Mouse (Mus musculus): ENCODE measurements around the gene Ap2s1.

Ap2s1 gene

DNA sequence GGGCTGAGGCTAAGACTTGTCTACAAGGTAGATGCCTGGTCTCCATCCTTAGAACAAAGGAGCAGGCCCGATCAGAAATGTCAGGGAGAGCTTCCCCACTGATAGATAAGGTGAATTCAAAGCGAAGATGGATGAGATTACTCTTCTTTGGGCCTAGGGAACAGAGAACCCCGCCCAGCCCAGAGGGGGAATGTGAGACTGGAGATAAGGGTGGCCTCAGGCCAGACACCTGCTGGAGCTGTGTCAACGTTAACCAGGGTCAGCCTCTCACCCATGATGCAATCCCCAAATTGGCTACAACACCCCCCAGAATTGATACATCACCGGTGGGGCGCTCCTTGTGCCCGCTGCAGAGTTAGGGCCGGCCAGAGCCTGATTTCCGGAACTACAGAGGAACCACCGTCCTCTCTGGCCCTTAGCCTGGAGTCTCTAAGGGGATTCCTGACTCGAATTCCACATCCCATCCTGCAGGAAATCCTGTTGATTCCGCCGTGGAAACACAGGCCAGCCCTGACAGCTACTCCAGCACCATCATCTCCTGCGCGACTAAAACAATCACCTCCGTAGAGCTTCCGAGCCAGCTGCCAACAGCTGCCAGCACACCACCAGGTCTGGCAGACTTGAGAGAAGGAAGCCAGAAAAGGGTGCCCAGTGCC, 17.3 kb downstream of the Ap2s1 start:
- peak; percentile 53 to 81 for DNase-seq

DNA sequence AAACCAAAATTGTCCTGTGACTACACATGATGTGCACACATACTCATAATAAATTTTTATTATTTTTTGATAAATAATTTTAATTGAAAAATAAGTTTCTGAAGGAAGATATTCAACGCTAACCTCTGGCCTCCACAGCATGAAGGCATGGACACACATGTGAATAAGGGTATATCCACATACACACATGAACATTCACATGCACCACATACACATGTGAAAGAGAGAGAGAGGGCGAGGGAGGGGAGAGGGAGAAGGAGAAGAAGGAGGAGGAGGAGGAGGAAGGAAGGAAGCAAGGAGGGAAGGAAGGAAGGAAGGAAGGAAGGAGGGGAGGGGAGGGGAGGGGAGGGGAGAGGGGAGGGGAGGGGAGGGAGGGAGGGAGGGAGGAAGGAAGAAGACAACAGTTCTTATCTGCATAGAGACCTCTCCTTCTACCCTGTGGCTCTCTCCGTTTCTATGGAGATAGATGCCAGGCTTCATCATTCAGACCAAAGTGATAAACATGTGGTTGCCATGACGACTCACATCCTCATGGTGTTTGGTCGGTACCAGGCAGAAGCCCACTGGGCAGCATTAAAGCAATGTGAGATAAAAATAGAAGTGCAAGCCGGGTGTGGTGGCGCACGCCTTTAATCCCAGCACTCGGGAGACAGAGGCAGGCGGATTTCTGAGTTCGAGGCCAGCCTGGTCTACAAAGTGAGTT, 20.8 kb downstream of the Ap2s1 start:
- DNase-seq, result no peak

DNA sequence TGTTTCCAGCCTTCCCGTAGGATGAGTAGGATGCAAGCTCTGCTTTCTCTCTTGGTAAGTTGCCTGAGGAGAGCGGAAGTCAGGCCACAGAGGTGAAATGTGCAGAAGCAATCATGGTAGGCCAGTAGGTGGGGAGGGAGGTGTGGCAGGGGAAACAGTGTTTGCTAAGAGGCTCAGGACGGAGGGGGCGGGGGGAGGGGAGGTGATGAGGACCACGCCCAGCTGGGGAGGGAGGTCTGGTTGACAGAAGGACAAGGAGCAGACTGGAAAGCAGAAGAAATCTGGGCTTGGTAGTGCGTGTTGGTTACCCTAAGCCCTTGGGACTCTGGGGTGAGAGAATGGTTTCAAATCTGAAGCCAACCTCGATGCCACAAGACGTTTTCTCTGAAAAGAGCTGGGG, 22.1 kb downstream of the Ap2s1 start:
- DNase-seq, result peak; percentile 39 to 54

DNA sequence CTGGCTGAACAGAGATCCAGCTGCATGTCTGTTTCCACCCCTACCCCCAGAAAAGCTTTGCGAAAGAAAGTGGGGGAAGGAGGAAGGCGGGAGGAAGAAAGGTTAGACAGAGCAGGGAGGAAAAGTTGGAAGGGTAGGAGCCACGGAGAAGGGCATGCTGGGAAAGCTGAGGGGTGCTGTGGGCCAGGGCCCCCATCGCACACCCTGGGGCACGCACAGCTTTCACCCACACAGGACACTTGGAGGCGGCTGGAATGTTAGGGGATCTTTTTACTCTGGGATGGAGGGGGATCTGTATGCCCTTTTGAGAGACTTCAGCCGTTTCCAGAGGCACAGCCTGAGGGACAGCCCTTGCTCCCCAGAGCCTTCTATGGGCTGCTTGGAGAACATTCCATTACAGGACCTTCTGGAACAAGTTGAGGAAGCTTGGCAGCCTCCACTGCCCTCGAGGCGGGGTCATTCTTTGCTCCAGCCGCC, 22.8 kb downstream of the Ap2s1 start:
- DNase-seq, result peak; percentile 74 to 90

DNA sequence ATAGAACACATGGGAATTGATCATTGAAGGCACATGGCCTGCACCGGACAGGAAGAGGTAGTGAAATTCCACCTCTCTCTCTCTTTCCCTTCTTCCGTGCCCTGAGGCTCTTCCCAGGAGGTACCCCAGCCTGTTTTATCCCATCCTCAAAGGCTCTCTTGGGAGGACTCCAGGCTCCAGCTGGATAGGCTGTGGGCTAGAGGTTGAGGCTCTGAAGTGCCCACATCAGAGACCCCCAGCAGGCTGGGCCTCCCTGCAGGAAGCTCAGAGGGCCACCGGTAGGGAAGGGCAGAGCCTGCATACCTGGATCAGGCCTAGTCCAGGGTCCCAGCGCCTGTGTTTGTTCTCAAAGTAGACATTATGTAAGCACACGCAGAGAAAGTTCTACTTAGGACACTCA, 23.4 kb downstream of the Ap2s1 start:
- peak in 1 of 2 experiments; percentile 32 for DNase-seq

DNA sequence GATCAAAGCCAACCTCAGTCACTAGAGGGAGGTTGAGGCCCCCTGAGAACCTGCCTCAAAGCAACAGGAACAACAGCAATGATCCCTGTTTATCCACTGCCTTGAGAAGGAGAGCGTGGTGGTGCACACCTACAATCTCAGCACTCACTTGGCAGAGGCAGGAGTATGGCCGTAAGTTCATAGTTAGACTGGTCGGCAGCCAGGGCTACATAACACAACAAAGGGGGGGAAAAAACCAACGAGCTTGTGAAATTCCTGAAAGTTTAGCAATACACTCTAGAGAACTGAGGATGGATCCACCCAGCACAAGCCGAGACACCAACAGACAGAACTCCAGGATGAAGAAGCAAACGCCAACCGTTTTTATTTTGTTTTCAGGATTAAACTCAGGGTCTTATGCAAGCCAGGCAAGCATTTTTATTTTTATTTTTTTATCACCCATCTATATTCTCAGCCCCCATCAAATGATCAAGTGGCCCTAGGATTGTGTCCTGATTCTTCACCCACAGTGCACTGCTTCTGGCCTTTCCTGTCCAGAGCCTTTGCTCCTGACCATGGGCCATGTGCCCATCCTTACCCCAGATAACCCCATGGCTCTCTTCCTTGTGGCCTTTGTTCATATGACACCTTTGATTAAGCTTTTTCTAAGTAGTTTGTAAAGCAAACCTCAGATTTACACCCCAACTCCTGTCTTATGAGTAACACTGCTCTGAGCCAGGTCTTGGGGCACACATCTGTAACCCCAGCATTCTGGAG, 25.4 kb downstream of the Ap2s1 start:
- DNase-seq, result no peak

DNA sequence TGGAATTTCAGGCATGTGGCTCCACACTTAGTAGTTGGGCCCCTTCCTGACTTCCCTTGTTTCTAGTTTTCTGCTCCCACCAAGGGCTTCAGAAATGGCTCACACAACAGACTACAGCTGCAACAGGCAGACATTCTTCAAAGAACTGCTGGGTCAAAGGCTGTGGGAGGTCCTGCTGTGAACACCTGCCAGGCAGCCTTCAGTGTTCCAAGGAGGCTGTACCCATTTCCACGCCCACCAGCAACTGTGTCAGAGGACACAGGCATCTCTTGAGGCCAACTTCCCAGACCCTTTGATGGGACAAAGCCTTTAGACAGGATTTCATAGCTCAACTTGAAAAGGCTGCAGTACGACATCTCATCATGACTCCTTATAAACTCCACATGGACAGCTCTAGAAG, 28.2 kb downstream of the Ap2s1 start:
- no peak for DNase-seq

DNA sequence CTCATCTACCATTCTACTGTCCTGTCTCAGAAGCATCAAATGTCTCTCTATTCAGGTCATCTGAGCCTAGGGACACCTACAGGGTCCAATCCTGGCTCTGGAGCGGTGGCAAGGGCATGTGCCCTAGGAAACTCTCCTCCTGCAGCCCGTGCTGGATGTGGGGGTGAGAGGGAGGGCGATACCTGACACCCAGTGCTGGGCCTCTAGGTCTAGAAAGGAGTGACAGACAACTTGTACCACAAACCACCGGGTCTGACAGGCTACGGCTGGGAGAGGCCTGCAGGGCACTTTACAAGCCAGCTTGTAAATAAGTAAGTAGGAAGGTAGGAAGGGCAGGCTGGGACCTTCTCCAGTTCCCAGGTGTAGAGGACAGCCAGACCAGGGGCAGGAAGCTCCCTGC, 37.7 kb downstream of the Ap2s1 start:
- DNase-seq, result no peak

DNA sequence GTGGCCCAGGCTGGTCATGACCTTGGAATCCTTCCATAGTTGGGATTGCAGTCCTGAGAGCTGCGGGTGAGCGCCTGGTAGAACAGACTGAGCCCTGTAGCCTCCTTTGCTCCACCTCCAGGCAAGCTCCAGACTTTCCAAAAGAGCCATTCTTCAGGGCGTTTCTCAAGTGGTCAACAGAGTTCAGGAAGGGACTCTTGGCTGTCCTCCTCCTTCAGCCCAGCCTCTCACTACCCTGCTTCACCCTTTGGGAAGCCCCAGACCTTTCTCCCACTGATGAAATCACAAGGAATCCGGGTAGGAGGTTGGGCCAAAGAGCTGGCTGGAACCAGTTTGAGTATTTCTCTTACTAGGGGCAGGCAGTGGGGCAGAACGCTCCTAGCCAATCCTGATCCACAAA, 41.9 kb downstream of the Ap2s1 start:
- DNase-seq, result peak; percentile 66 to 85

DNA sequence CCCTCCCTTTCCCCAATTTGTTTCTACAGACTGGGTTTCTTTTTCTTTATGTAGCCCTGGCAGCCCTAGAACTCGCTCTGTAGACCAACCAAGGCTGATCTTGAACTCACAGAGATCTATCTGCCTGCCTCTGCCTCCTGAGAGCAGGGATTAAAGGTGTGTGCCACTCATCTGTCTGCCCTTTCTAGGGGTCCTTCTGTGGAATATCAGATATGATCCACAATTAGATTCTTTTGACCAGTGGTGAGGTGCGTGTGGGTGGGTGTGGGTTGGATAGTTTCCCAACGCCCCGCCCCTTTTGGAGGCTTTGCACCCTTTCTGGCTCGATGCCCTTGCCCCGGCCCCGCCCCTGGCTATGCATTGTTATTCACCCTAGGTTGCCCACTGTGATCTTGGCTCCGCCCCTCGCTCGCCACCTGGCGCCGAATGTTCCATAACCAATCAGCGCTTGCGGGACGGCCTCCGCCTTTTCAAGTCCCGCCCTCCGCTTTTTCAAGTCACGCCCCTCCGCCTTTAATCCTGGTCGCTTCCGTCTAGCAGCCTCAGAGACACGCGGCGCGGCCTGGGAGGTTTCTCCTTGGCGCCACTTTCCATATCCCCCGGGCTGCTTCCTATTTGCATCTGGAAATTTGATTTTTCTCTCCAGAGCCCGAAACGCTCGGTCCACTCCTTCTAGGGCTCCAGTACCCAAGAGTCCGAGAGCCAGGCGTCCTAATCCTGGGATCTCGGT, 42.8 kb downstream of the Ap2s1 start, which contains the start of gene Slc1a5:
Gene Slc1a5, plus strand, starts transcription at position 516 of the 730 bp plus-strand sequence.
- DNase-seq, result peak; percentile 97

DNA sequence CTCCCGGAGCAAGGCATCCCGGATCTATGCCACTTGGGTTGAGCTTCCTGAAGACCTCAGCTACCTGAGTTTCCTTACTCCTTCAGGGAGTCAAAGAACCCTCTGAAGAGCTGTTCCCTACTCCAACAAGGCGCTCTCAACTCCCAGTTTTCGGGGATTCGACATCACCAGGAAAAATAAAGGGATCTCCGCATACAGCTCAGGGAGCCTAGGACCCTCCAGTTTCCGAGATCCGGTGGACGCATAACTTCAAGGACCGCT, 43.3 kb downstream of the Ap2s1 start:
- no peak for DNase-seq

DNA sequence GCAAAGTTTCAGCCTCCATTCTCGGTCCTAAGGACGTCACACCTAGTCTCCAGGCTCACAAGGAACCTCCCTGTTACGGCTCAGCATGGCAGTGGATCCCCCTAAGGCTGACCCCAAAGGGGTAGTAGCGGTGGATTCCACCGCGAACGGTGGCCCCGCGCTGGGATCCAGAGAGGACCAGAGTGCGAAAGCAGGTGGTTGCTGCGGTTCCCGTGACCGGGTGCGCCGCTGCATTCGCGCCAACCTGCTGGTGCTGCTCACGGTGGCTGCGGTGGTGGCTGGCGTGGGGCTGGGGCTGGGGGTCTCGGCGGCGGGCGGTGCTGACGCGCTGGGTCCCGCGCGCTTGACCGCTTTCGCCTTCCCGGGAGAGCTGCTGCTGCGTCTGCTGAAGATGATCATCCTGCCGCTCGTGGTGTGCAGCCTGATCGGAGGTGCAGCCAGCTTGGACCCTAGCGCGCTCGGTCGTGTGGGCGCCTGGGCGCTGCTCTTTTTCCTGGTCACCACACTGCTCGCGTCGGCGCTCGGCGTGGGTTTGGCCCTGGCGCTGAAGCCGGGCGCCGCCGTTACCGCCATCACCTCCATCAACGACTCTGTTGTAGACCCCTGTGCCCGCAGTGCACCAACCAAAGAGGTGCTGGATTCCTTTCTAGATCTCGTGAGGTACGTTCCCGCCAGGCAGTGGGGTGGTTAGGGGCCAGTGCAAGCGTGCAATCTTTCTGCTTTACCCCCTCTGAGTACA, 43.8 kb downstream of the Ap2s1 start:
- peak; percentile 45 to 49 for DNase-seq

DNA sequence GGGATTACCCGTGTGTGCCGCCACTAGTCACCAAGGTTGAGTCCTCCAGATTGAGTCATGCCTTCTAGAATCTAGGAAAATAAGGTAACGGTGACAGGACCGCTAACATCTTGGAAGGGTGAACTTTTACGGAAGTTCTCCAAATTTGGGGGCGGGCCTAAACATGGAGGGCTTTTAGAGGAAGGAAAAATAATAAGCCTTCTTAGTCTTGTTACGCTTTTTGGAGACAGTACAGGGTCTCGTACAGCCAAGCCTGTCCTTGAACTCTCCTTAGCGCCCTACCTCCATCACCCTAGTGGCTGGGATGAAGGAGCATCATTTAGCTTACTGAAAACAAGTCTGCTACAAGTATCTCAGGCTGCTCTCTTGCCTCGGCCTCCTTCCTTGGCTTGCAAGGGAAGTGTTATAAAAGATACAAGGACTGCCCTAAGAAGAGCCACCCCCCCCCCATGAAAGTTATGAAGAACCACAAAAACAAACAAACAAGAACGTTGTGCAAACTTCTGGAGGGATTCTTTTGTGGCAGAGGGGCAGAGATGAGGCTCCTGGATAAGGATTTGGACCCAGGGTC, 44.4 kb downstream of the Ap2s1 start:
- DNase-seq, result peak in 1 of 2 experiments; percentile 23

DNA sequence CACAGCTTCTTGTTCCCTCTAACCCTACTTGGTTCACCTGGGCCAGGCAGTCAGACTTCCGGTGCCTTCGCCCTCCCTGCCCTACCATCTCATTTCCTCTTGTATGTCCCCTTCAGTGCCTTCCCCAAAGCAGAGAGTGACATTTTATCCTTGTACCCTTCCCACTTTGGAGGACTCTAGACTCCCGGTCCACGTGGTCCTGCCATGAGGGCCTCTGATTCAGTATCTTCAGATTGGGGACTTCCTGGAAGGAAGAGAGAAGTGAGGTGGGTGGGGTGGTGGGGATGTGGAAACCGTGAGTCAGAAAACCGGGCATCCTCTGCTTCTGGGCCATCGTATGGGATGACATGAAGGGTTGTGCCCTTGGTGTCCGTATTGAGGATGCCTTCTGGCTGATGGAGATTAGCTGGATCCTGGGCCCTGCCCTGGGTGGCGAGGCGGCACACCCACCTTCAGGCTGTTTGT, 45.0 kb downstream of the Ap2s1 start:
- peak; percentile 49 for DNase-seq

DNA sequence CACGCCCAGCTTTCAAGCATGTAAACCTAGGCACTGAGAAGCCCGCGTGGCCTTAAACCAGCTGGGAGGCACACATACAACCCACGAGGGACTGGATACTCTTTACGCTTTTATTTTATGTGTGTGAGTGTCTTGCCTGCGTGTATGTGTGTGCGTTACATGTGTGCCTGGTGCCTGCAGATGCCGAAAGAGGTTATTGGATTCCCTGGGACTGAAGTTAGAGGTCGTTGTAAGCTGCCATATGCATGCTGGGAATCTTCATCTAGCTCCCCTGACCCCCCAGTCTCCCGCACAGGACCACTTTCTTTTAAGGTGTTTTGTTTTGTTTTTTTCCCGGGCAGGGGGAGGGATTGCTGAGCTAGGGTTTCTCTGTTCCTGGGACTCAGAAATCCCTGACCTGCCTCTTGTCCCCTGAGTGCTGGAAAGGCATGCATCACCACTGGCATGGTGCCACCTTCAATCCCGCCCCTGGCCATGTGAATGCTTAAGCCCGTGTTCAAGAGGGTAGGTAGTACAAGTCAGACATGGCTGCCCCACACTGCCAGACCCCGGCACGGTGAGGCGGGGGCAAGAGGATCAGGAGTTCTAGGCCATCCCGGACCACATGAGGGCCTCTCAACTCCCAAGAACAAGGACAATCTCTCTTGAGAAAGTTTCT, 45.7 kb downstream of the Ap2s1 start:
- DNase-seq, result peak; percentile 82 to 91

DNA sequence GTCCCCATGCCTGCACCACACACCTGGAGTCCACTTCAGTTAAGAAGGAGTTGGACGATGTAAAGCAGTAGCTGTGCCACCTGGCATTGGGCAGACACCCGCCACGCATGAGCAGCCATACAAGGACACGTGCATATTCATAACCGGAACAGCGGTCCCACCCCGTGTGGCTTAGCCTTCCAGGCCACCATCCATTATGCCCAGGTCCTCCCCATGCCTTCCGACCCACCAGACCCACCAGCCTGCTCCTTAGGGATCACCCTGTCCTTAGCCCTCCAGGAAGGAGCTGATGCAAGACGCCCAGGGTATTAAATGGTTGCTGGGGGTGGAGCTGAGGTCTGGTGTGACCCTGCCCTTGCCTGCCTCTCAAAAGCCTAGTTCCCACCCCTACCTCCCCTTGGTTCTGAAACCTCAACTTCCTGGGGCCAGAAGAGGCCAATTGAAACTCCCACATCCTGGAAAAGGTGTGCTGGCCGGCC, 46.3 kb downstream of the Ap2s1 start:
- DNase-seq, result peak; percentile 54 to 62

DNA sequence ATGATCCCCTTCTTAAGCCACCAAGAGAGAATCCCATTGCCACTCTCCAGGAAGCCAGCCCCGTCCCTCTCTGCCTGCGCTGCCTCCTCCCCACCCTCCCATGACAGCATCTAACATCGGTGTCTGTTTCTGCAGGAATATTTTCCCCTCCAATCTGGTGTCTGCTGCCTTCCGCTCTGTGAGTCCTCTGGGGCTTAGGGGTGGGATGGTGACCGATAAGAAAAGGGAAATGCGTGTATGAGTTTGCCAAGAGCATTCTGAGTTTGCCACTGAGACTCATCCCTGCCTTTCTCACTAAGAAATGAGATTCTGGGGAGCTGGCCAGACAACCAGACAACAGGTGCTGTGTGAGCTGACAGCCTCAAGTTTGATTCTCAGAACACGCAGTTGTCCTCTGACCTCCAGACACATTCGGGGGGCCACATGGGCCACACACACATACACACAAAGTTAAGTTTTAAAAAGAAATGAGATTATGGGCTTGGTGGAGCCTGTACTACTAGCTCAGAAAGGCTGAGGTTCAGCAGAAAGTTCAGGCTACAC, 47.4 kb downstream of the Ap2s1 start:
- no peak for DNase-seq

DNA sequence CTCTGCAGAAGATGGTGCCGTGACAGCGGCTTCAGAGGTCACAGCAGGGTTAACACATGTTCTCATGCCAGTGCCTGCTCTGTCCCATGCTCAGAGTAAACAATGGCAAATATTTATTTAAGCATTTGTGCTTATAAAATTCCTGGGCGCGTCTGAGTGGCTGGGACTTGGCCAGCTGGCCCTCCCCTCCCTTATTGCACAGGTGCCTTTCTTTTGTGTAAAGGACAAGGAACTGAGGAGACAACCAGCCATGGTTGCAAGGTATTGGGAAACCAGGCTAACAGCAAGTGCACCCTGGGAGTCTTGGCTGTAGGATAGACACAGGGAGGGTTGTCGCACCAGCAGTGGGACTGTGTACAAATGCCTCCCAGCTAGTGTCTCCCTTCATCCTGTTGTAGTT, 54.1 kb downstream of the Ap2s1 start:
- peak; percentile 76 to 91 for DNase-seq

DNA sequence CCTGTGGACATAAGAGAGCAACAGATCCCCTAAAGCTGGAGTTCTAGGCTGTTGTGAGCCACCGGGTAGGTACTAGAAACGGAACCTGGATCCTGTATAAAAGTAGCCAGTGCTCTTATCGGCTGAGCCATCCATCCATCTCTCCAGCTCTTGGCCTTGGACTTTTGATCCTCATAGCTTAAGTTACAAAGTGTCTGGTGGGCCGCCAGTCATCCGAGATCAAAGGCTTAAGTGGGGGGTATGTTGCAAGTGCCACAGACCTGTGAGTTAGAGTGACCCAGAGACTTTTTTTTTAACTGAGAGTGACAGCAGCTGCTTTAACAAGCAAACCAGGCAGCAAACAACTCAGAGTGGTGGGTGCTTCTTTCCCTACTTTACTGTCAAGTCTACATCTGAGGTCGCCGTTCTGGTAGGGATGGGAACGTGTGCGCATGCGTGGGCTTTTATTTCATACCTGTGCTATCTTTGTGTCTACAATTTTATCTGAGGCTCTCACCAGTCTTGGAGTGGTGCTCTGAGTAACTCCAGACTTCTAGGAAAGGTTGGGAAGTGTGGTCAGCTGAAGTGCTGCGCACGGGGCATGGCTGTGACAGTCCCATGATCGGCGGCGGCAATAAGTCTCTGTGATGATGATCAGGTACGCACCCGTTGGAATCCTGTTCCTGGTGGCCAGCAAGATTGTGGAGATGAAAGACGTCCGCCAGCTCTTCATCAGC, 55.0 kb downstream of the Ap2s1 start:
- DNase-seq, result peak; percentile 46 to 77

DNA sequence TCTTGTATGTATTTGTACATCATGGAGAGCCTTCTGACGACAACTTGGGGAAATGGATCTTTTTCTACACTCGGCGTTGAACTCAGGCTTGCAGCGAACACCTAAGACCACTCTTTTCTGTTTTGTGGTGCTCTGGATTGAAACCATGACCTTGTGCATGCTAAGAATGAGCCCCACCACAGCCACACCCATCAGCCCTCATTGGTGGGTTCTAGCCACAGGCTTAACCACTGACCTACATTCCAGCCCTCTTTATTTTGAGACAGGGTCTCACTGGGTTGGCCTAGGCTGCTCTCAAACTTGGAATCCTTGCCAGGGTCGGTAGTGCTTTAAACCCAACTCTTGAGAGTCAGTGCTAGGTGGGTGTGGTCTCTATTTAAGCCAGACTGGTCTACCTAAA, 56.7 kb downstream of the Ap2s1 start:
- no peak for DNase-seq
